Mouse (Mus musculus): ENCODE data around the gene Asb18.

DNA sequence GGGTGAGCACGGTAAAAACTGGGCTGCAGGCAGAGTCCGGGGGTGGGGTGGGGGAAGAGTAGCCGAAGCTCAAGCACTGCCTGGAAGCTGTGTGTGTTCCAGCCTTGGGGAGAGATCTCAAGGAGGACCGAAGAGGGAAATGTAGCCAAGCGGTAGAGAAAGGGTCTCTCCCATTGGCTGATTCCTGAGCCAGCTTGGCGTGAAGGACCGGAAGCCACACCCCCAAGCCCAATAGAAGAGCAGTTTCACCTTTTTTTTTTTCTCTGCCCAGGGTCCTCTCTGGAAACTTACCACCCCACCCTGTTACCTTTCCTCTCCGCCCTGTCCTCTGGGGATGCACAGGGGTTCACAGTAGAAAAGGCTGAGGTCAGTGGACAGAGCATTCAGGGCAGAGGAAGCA is 39.9 kb downstream of the Asb18 start:
- TF ChIP-seq CTCF (IDR thresholded peaks at IDR 0.05) (no peak), POLR2A (IDR thresholded peaks at IDR 0.05; ENCODE audit: insufficient read depth, low read depth, low read length) (no peak), EP300 (IDR thresholded peaks at IDR 0.05; ENCODE audit: insufficient read depth, low read depth, low read length) (no peak)

Measured in heart, adult 2 months (tissue).